Mouse (Mus musculus) neutrophil, adult 65 days (primary cell): ENCODE results near the gene Gm21822. TPM values are rescaled to one million over a fixed set of nuclear protein-coding genes. Genes with fewer than 3 reads are reported as not detected.

Source experiments
- total RNA-seq: library from RNA; stranded (reverse); gene quantifications from 2 replicates; pipeline ENCODE4 v1.2.4, GENCODE M21; 2023

Gene Gm21822
- not detected in 2 replicates for total RNA-seq

GRCm38 (mm10) chrY:18654182-18654581, at the start of gene Gm21822:
Gene Gm21822 (plus strand): TSS chrY:18654482.

